Mouse (Mus musculus): ENCODE results near the gene Fam24b.
A peak's percentile ranks its signal among the peaks of the same experiment; 100 is the strongest.

Fam24b gene

DNA sequence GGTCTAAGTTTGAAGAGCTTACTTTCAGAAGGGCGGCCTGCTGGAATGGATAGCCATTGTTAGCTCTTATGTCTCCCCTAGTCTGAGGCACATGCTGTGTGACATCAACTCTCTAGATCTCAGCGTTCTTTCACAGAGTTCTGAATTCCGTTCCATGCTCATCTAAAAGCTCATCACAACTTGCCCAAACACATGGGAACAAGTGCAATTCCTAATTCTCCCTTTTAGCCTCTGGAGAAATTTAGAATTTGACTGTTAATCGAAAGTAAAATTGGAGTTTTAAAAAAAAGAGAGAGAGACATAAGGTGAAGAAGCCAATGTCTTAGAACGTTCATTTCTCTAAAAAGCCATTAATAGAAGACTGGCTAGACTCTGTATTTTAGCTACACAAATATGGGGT, at the start of gene Fam24b:
TSS of gene Fam24b (minus strand) at position 101 of the 400 bp plus-strand sequence.
- no peak for DNase-seq (ENCODE audit: low spot score)

DNA sequence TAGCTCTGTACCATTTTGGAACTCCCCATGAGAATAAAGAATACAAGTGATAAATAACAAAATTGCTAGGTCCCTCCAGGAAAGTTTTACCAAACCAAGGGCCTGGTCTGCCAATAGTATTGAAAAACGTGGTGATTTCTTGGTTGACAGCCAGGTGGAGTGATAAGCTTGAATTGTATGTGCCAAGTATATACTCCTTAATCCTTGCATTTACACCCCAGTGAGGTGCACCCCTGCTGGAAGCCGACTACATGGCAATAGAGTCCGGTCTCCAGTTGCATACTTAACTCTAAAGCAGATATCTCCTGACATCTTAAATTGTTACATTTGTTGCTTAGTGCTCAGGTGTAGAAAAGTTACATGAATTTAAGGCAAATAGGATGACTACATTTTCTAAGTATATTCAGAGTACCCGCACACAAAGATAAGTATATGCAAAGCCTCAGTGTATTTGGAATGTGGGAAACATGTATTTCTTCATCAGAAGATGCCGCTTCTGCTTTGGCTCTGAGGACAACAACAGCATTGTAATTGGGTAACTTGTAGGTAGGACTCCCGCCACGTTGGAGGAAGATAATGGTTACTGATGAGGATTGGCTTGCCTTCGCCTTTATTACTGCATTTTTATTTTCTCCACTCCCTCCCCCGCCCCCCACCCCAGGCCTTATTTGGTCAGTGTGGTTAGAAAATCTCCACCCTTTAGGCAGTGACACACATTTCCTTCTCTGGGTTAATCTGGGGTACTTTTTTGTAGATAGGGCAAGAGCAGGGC, 42.8 kb upstream of the Fam24b start:
- no peak for DNase-seq (ENCODE audit: low spot score)

DNA sequence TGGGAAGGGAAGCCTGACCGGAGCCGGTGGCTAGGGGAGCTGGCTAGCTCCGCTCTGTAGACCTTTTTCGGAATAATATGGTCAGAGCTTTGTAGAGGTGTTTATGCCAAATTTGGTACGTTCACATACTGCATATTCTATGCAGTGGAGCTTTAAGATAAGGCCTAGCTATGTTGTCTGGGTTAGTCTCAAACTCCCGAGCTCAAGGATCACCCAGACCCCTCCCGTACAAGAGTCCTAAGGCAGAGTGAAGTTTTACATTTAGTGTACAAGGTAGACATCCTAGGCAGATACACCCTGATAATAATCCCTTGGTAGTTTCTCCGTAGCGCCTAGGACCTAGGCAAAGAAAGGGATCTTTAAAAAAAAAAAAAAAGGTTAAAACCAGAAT, 42.1 kb upstream of the Fam24b start:
- no peak for DNase-seq (ENCODE audit: low spot score)

DNA sequence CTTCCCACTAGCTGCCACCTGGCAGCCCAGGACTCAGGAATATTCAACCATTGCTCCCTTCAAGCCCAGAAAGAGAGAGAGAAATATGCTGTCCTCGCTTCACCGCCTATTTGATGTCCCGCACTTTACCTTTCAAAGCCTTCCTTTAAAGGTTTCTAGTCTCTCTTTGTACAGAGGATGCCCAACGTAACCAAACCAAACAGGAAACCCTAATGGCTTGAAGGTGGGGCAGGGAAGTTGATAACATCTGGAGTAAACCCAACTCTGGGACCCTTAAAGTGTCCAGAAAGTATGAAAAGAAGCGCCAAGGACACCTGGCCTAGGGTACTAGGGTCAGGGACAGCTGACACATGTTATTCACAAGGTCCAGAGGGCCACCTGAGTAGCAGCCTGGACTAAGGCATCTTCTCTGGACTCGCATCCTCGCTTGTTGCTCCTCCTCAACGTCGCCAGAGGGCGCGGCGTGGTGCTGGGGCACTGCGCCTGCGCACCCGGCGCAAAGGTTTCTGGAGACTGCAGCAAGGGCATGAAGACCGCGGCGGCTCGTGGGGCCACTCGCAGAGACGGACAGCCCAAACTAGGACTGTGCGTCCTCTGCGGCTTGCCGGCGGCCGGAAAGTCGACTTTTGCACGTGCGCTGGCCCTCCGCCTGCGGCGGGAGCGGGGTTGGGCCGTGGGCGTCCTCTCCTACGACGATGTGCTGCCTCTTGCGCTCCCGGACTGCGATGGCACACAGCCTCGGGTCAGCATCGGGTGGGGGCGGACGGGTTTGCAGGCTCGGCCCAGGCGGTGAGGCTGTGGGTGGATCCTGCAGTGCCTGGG, 41.5 kb upstream of the Fam24b start, which contains the start of gene Pstk:
TSS of gene Pstk (plus strand) at position 494 of the 822 bp plus-strand sequence.
- DNase-seq (ENCODE audit: low spot score), result peak; percentile 44

DNA sequence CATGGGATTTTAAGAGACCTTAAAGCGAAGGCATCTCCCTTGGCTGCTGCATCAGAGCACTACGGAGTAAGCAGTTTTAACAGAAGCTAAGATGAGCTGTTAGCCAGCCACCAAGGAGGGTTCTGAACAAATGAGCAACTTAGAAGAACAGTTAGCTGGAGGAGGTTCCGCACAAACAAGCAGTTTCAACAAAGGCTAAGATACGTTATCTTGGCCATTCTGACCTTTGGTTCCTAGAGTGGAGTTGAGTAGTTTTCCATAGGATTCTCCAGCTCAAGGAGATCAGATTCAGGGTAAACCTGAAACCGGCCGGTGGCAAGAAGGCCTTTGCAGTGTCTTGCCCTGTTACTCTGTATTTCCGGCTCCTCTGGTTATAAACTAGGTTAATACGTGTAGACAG, 34.8 kb upstream of the Fam24b start:
- no peak for DNase-seq (ENCODE audit: low spot score)

DNA sequence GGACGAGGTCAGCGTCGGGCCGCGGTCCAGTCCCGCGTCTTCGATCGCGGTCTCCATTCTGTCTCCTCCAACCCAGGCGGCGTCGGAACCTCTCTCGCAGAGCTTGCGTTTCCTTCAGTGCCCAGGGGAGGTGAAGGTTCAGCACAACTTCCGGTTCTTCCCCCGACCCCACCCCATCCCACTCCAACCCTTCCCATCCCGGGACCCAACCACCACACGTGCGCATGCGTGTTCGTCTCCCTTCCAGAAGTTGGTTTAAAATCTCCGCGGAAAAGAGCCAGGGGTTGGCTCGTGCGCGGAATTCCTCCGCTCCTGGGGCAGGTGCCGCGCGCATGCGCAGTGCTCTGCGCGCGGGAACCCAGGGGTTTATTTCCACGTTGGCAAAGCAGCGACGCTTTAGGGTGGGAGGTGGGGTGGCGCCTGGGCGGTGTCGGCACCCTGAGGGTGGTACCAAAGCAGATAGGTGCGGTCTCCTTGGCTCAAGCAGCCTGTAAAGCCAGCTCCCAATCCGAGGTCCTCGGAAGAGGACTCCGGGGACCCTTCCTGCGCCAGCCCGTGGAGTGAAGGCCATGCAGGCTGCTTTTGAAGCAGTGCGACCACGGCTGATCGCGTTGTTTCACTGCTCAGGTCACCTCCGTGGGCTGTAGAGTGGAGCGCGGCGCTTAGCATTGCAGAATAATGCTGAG, 33.4 kb upstream of the Fam24b start, which contains the start of gene 2310057M21Rik:
TSS of gene 2310057M21Rik (minus strand) at position 145 of the 686 bp plus-strand sequence.
- peak; percentile 76 for DNase-seq (ENCODE audit: low spot score)

DNA sequence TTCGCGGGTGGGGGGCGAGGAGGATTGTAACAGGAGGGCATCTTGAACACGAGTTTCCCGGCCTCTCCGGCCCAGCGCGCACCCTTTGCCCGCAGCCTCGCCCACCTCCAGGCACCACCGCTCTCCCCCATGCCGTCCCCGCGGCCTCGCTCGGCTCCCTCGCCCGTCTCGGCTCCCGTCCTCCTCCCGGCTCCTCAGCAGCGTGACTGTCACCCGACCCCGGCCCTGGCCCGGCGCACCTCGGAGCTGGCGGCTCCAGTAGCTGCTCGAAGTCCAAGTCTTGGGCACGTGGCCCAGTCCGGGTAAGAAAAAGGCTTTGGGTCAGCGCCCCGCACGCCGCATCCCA, 32.9 kb upstream of the Fam24b start:
- DNase-seq (ENCODE audit: low spot score), result peak; percentile 14

DNA sequence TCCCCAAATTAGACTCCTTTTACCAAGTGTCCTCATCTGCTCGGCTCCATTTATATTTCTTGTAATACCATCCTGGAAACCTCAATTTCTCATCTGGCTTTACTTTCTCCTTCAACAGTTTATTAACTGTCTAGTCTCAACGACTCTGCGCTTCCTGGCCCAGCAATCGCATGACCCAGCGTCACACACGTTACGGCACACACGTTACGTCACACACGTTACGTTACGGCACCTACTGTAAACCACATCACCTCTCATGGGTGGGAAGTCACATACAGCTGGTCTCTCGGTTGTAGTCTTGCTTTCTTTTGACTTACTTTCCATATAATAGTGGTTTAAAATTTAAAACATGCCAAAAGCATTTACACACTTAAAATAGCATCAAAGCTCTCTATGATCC, 26.8 kb upstream of the Fam24b start:
- DNase-seq (ENCODE audit: low spot score), result no peak

DNA sequence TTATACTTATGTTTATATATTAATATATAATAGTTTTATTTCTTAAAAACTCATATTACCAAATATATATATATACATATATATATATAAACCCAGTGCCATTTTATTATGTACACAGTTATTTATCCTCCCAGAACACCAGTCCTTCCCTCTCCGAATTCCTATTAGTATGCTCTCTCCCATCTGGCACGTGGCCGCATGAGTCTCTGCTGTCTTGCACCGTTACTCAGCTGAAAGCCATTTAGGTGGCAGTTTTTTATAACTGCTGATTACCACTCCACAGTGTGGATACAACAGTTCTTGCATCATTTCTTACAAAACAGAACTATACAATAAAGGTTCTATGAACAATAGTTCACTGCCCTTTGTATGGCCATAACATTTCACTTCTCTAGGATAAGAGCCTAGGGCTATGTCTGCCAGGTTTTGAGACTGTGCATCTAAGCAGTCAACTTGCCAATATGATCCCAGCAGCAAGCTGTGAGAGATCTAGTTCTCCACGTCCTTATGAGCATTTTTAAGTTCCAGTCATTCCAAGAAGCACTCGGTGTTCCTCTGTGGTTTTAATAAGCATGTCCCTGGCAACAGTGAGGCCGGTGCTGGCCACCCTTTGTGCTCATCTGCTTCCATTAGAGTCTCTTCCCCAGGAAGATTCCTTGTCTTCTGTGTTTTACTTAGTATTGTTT, 16.7 kb upstream of the Fam24b start:
- no peak for DNase-seq (ENCODE audit: low spot score)

DNA sequence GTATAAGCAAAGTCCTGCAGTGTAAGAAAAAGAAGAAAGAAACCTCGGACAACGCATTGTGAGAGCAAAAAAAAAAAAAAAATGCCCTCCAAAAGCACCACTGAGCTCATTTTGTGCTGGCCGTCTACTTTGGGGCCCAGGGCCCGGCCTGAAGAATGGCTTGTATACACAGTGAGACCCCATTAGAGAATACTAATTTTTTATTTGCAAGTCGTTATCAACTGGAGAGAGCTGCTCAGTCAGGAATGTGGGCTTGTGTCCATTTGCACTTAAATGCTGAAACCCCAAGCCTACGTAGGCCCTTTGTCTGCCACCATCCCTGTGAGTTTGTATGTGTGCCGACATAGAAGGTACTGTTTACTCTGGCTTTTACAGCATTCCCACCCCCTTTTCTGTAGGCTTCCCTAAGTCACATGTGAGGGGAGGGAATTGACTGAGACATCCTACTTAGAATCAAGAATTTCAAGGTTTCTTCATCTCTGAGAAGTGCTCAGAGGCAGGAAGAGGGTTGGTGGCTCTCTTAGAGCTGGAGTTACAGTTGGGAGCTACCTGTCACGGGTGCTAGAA, 8.3 kb upstream of the Fam24b start:
- DNase-seq (ENCODE audit: low spot score), result no peak

DNA sequence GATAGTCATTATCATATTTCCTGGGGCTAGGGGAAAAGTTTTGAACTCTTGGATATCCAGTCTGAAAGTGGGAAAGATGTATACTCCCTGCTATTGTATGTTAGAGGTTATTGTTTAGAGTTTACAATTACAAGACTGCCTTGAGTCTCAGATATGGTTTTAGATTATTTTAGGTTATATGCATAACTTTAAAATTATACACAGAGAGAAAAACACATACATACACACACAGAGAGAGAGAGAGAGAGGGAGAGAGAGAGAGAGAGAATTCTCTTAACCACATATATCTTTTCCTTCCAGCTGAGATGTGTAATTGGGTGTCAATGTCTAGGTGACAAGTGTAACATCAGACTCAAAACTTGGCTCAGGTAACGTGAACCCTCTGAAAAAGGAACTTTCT, 4.2 kb upstream of the Fam24b start, which contains the start of gene Fam24a:
TSS of gene Fam24a (plus strand) at position 301 of the 400 bp plus-strand sequence.
- no peak for DNase-seq (ENCODE audit: low spot score)

DNA sequence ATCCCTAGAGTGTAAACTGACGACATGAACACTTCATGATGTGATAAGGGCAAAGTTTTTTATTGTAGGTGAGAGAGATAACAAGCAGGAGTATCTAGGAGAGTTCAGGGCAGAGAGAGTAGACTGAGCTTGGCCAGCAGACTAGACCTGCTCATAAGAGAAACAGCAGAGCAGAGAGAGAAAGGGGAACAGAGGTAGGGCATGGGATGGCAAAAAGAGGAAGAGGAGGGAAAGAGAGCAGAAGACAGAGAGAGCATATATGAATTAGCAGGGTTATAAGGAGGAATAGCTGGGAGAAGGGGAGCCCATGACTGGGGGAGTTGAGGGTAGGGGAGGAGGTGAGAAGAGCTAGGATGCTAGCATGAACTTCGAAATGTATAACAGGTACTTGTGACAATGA, 2.4 kb upstream of the Fam24b start:
- DNase-seq (ENCODE audit: low spot score), result no peak

DNA sequence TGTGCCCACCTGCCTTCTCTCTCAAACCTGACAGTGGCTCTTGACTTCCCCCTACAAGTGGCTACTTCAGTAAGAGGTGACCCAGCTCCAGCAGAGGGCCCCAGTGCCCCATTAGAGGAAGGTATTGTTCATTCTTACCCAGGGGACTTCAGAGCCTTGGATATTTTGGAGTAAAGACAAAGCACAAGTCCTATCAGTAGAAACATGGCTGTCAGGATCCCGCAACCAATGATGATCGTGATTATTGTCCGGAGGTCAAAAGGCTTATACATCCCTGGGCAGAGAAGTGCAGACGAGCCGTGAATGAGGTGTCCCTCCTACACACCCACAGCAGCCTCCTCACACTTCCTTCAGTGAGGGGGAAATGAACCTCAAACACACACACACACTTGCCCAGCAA, 2.3 kb downstream of the Fam24b start:
- DNase-seq (ENCODE audit: low spot score), result no peak

DNA sequence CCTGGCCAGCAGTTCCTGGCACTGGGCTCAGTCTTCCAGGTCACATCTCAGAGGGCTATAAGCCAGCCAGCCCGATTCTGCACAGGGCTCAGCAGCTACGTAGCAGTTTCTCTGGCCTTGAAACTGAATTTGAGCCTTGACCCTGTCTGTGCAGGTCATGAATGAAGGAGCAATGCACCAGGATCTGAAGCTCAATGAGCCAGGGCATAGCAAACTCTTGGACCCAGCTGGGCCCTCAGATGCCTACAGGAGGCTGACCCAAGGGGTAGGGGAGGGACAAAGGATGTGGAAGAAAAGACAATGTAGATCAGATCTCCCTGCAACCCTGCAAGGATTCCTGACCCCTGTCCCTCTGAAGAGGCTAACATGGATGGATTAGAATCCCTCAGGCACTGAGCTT, 7.1 kb downstream of the Fam24b start, which contains the start of gene Cuzd1:
TSS of gene Cuzd1 (minus strand) at position 101 of the 400 bp plus-strand sequence.
- DNase-seq (ENCODE audit: low spot score), result no peak

DNA sequence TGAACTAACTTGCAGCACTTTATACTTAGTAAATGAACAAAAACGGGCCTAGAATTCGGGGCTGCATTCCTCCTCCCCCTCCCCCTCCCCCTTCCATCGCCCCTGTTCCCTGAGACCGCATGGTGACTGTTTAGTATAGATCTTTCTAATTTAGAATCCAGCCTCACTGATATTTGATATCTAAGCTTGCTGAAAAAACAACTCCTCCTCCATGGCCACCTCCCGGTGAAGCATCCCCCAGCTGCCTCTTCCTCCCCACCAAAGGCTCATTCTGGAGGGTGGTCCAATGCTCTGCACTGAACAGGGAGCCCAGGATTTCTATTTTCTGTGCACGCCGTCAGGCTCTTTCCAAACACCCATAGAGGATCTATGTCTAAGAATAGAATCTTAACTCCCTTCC, 11.0 kb downstream of the Fam24b start:
- no peak for DNase-seq (ENCODE audit: low spot score)

DNA sequence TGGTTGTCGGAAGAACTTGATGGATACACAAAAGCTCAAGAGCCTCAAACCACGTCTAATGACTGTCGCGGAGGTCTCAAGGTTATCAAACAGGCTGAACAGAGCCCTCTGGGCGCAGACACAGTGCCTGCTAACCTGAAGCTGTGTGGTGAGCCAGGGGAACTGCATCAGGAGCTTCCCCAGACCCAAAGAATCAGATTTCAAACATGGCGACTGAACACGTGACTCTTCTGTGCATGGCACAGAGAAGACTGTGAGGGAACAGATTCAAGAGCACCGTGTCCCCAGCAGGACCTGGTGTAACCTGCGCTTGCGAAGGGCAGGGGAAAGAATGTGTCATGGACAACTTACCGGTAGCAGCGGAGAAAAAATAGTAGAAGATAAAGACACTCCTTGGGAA, 11.7 kb downstream of the Fam24b start:
- DNase-seq (ENCODE audit: low spot score), result no peak

DNA sequence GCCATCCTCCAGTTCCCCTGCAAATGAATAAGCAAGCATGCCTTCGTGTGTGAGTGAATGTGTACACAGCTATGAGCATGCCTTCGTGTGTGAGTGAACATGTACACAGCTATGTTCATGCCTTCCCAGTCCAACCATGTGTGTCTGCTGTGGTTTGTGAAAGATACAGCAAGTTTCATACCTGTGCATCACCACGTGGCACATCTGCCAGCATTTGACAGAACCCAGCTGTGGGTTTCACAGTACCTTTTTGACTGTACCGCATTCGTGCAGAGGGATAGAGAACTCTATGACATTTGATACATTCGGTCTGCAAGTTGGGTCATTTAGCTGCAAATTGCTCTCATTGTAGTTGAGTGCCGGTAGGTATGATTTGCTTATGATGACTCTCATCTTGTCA, 14.8 kb downstream of the Fam24b start:
- no peak for DNase-seq (ENCODE audit: low spot score)

DNA sequence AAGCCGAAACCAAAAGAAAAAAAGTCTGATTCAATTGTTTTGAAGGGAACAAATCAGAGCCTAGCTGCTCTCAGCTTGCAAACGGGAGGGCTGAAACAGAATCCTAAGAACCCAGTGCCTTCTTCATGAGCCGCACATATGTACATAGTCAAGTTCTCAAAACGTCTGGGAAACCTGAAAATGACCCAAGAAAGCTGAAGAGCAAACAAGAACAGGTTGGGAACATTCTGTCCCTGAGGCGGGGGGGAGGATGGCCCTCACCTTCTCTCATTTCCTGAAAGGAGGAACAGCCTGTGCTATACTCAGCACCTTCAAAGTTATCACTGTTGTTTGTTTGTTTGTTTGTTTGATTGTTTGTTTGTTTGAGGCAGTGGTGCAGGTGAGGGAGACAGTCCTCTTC, 22.6 kb downstream of the Fam24b start:
- no peak for DNase-seq (ENCODE audit: low spot score)

DNA sequence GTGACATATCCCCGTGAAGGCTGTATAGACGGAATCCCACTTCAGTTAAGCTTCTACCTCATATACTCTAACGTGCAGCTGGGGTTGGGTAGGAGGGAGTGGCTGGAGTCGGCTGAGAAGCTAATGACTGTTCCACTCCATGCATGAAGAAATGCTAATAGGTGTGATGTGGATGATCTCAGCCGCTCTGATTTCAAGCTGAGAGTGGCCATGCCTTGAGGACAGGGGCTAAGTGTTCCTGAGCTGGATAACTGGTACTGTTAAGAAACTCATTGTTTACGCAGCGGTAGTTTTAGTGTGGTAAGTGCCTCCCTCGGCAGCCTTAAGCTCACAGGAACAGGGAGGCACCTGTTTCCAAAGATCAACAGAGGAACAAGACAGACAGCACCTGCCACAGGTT, 26.0 kb downstream of the Fam24b start:
- DNase-seq (ENCODE audit: low spot score), result no peak

DNA sequence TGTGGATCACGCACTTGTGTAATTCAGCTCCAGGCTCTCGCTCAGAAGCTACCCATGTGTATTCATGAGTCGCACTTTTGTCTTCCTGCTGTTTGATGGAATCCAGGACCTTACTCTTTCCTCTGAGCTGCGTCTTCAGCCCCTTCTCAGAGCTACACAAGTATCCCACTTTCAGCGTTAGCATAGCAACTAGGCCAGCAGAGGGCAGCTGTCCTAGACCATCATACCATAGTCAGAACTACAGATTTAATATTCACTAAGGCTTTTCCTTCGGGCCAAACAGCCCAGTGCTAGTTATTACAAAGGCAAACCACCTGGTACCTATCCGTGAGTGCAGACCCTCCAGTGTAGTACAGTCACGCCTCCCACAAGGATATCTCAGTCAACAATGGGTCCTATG, 32.2 kb downstream of the Fam24b start:
- no peak for DNase-seq (ENCODE audit: low spot score)

Measured in urinary bladder, postnatal 10 days (tissue).